Mouse (Mus musculus) liver, postnatal 0 days (tissue): Measurements from ENCODE around the gene Rspo4. TPM values are rescaled to one million over a fixed set of nuclear protein-coding genes. Genes with fewer than 3 reads are reported as not detected.

Experiments
- ATAC-seq: fragments of 200-750 bp; cut with Nextera tagmentation; 2 replicates; pipeline ENCODE4 v1.8.0; 2017; ENCODE audit warnings: mild to moderate bottlenecking, moderate library complexity
- DNase-seq: peaks from one replicate; pipeline ENCODE4 v3.0.0-alpha.2; 2016
- H3K27ac ChIP-seq: fragments of 300-500 bp; sonication (generic); 2 replicates; pipeline ENCODE4 v1.5.1; 2014; ENCODE audit warnings: antibody characterized with exemption, moderate library complexity, mild to moderate bottlenecking, low read depth
- H3K27me3 ChIP-seq: fragments of 300-500 bp; sonication (generic); 2 replicates; pipeline ENCODE4 v1.6.1; 2014; ENCODE audit warnings: low read length, control low read depth, mixed read lengths; ENCODE audit not compliant: insufficient read depth
- H3K36me3 ChIP-seq: fragments of 300-500 bp; sonication (generic); replicated peaks from 2 replicates; pipeline ENCODE4 v1.6.1; 2014; ENCODE audit warnings: mild to moderate bottlenecking, control low read depth, low read length, moderate library complexity, mixed read lengths; ENCODE audit not compliant: insufficient read depth
- H3K4me1 ChIP-seq: fragments of 300-500 bp; sonication (generic); 2 replicates; pipeline ENCODE4 v1.6.1; 2014; ENCODE audit warnings: antibody characterized with exemption, mild to moderate bottlenecking, control low read depth; ENCODE audit not compliant: insufficient read depth
- H3K4me2 ChIP-seq: fragments of 300-500 bp; sonication (generic); 2 replicates; pipeline ENCODE4 v1.6.1; 2014; ENCODE audit warnings: low read depth, mild to moderate bottlenecking, low read length, moderate library complexity, mixed read lengths
- H3K4me3 ChIP-seq: fragments of 300-500 bp; sonication (generic); 2 replicates; pipeline ENCODE4 v1.5.1; 2014; ENCODE audit warnings: low read depth, low read length
- H3K9ac ChIP-seq: fragments of 300-500 bp; sonication (generic); replicated peaks from 2 replicates; pipeline ENCODE4 v1.6.1; 2014; ENCODE audit warnings: mild to moderate bottlenecking, moderate library complexity
- H3K9me3 ChIP-seq: fragments of 300-500 bp; sonication (generic); 2 replicates; pipeline ENCODE4 v1.6.1; 2016; ENCODE audit warnings: mild to moderate bottlenecking, control low read depth, low read length, mixed read lengths
- CTCF ChIP-seq: sonication (generic); IDR thresholded peaks from 2 replicates; pipeline ENCODE4 v1.5.1; 2016; ENCODE audit warnings: antibody characterized with exemption, low read depth
- EP300 ChIP-seq: IDR thresholded peaks from 2 replicates; pipeline ENCODE4 v1.6.1; 2016; ENCODE audit warnings: antibody characterized with exemption, low read depth, mild to moderate bottlenecking
- WGBS: fragments of 180-500 bp; shearing (Covaris S2); extraction: QIAGEN DNeasy Blood & Tissue Kit; methylation state at CpG from one replicate; pipeline ENCODE4 v1.1.7; 2014; ENCODE audit not compliant: insufficient replicate concordance; 5-methylcytosine and 5-hydroxymethylcytosine counted together
- polyA plus RNA-seq: library from polyadenylated mRNA; unstranded; fragments of >200 nt; fragmentation: Nextera tagmentation; extraction: Ambion mirVana; gene quantifications from 2 replicates; pipeline ENCODE4 v1.2.1, GENCODE M21; 2015

The Rspo4 gene
- polyA plus RNA-seq, 1 experiment from 2014 or later: 0.05 TPM

- Histone ChIP-seq H3K4me1 (no peaks in the 10 kb centered on the region), H3K4me3 (no peak overlapping the region), H3K27ac (no peak overlapping the region), H3K9ac (no peak overlapping the region), H3K36me3 (no peaks in the 10 kb centered on the region), H3K4me2 (no peak overlapping the region), H3K9me3 (no peaks in the 10 kb centered on the region), H3K27me3 (no peaks in the 10 kb centered on the region)
- TF ChIP-seq CTCF: peak; percentile 32
- no peak for TF ChIP-seq EP300
- DNase-seq (peak; percentile 37), ATAC-seq (no peak)
Measured at GRCm38 (mm10) chr2:151874551-151874950, 31.8 kb downstream of the Rspo4 start.

GRCm38 (mm10) chr2:151876012-151876485 lies 33.3 kb downstream of the Rspo4 start:
- H3K9ac ChIP-seq: no peak overlapping the region
- H3K27ac ChIP-seq: no peak overlapping the region
- peak; percentile 61 for DNase-seq
- H3K4me2 ChIP-seq: no peak overlapping the region
- no peaks in the 10 kb centered on the region for H3K27me3 ChIP-seq
- WGBS: 8% methylated on average over 8 of the region's 8 CpGs
- TF ChIP-seq CTCF: peak; percentile 91
- TF ChIP-seq EP300: no peak
- no peak overlapping the region for H3K4me3 ChIP-seq
- H3K4me1 ChIP-seq: no peaks in the 10 kb centered on the region
- ATAC-seq: peak; percentile 81
- H3K9me3 ChIP-seq: no peaks in the 10 kb centered on the region
- no peaks in the 10 kb centered on the region for H3K36me3 ChIP-seq

GRCm38 (mm10) chr2:151878645-151879044 lies 35.9 kb downstream of the Rspo4 start:
- no peak overlapping the region for H3K9ac ChIP-seq
- H3K27me3 ChIP-seq: no peaks in the 10 kb centered on the region
- ATAC-seq: no peak
- H3K27ac ChIP-seq: no peak overlapping the region
- 70% methylated on average over 3 of the region's 3 CpGs for WGBS
- no peaks in the 10 kb centered on the region for H3K9me3 ChIP-seq
- no peaks in the 10 kb centered on the region for H3K36me3 ChIP-seq
- no peak for DNase-seq
- no peaks in the 10 kb centered on the region for H3K4me1 ChIP-seq
- no peak overlapping the region for H3K4me3 ChIP-seq
- no peak overlapping the region for H3K4me2 ChIP-seq
- TF ChIP-seq CTCF (no peak), EP300 (no peak)

DNA sequence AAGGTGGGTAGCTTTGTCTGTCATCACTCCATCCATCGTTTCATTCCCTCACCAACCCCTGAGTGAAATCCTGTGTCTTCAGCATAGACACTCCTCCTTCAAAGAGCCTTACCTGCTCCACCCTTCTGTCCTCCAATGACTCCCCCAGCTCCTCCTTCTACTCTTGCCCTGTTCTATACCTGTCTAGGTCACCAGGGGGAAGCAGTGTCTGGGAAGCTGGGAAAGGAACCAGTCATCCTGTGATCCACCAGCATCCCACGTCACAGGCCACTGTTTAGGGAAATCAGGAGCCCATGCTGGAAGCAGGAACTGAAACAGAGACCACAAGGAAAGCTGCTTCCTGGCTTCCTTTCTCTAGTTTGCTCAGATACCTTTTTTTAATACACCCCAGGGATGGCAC lies 37.0 kb downstream of the Rspo4 start:
- Histone ChIP-seq H3K4me2 (no peak overlapping the region), H3K4me3 (no peak overlapping the region), H3K36me3 (no peaks in the 10 kb centered on the region), H3K27ac (no peak overlapping the region), H3K4me1 (no peaks in the 10 kb centered on the region), H3K9ac (no peak overlapping the region), H3K27me3 (no peaks in the 10 kb centered on the region), H3K9me3 (no peaks in the 10 kb centered on the region)
- 57% methylated on average over 2 of the region's 2 CpGs for WGBS
- ATAC-seq (peak; percentile 33; the same call in 1 of the 2 replicates), DNase-seq (peak; percentile 18)
- no peak for TF ChIP-seq EP300
- TF ChIP-seq CTCF: peak; percentile 40

- Histone ChIP-seq H3K36me3 (no peaks in the 10 kb centered on the region), H3K27me3 (no peaks in the 10 kb centered on the region), H3K9ac (no peak overlapping the region), H3K4me2 (no peak overlapping the region), H3K9me3 (no peaks in the 10 kb centered on the region), H3K27ac (no peak overlapping the region), H3K4me1 (no peaks in the 10 kb centered on the region), H3K4me3 (no peak overlapping the region)
- WGBS: 57% methylated on average over 6 of the region's 6 CpGs
- ATAC-seq: no peak
- DNase-seq: no peak
- TF ChIP-seq CTCF (no peak), EP300 (no peak)
Measured at GRCm38 (mm10) chr2:151891031-151891430, 48.3 kb downstream of the Rspo4 start.

- TF ChIP-seq EP300: no peak
- TF ChIP-seq CTCF: no peak
- Histone ChIP-seq H3K4me3 (no peak overlapping the region), H3K9me3 (no peaks in the 10 kb centered on the region), H3K9ac (no peak overlapping the region), H3K4me2 (no peak overlapping the region), H3K36me3 (no peaks in the 10 kb centered on the region), H3K27ac (no peak overlapping the region), H3K4me1 (no peaks in the 10 kb centered on the region), H3K27me3 (no peaks in the 10 kb centered on the region)
- no peak for DNase-seq
- 50% methylated on average over 15 of the region's 15 CpGs for WGBS
- no peak for ATAC-seq
Measured at GRCm38 (mm10) chr2:151893122-151893774, 50.5 kb downstream of the Rspo4 start.
